Mouse (Mus musculus): Measurements from ENCODE around the gene Mylk.

Gene Mylk

DNA sequence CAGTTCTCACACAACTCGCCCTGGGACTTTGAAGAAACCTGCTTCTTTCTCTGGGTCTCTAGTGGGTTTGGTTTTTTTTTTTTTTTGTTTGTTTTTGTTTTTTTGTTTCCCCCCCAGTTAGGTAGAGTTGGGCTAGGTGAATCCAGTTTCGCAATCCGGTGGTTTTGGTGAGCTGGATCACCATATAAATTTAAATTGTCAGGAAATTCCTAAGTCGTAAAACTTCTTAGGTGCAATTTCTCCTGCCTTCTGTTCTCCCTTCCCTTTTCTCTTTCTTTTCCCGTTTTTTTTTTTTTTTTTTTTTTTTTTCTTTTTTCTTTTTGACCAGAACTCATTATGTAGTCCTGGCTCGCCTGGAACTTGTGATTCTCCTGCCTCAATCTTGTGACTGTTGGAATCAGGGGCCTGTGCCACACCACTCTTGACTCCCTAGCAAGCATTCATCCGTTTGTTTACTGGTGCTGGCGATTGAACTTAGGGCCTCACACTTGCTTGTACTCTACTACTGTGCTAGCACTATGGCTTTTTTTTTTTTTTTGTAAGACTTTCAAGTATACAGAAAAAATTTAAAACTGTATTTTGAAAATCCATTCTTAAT, 278.2 kb downstream of the Mylk start:
- no peak for DNase-seq (ENCODE audit: low spot score)

DNA sequence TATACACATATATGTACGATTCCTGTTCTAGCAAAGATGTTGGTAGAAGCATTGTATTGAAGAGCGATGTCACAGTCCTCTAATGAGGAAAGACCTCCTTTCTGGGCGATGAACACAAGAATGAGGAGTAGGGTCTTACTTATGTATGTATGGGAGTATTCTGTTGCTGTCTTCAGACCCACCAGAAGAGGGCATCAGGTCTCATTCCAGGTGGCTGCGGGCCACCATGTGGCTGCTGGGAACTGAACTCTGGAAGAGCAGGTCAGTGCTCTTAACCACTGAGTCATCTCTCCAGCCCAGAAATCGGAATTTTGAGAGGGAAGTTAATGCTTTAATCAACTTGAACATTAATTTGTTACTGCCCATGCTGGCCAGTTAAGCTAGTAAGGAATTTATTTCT, 279.3 kb downstream of the Mylk start:
- DNase-seq (ENCODE audit: low spot score), result no peak

- DNase-seq (ENCODE audit: low spot score), result no peak
Observed at GRCm38 (mm10) chr16:35025347-35025746, 280.3 kb downstream of the Mylk start.

- no peak for DNase-seq (ENCODE audit: low spot score)
Observed at GRCm38 (mm10) chr16:35033241-35033640, 288.2 kb downstream of the Mylk start.

DNA sequence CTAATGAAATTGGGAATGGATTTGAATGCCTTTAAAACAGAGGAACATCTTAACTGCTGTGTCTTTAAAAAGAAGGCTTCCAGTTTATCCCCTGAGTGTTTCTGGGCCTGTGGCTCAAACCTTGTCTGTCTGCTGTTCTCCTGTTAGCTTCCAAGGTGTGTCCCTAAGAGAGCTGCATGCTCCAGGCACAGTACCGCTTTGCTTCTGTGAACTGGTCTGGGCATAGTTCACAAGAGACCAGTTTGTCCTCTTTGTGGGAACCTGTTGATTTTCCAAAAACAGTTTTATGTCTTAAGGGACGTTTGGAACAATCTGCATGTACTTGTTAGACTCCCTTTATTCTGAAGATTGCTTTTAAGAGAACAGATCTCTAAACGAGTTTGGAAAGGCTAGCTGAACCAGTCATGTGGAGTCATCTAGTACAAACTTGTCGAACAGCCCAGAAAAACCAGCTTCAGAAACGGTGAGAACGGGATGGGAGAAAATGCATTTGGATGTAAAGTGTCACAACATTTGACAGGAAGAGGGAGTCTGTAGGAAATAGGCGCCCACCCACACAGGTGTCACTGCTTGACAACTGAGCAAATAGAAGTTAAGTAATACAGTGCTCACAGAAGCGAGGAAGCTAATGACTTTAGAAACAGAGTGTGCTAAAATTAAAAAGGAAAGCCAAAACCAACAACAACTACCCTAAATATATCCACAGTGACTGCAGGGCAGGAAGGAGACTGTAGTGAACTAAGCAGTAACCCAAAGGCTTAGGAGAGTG, 289.0 kb downstream of the Mylk start:
- DNase-seq (ENCODE audit: low spot score), result no peak

- DNase-seq (ENCODE audit: low spot score), result no peak
Observed at GRCm38 (mm10) chr16:35034971-35035370, 290.0 kb downstream of the Mylk start.

DNA sequence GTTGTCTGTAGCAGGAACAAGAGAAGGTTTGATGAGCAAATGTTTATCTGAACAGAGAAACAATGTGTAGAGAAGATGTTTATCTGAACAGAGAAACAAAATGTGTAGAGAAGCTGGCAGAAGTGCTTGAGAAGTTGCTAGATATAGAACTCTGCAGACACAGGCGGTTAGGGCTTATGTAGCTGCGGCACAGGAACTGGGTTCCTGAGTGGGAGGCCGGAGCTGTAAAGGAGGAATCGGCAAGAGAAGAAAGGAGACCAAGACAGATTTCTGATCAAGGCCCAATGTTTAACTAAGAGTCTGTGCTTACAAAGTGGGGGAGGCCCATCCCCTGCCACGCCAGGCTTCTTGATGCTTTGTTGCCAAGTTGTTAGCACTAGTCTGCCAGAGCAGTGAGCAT, 291.7 kb downstream of the Mylk start:
- no peak for DNase-seq (ENCODE audit: low spot score)

DNA sequence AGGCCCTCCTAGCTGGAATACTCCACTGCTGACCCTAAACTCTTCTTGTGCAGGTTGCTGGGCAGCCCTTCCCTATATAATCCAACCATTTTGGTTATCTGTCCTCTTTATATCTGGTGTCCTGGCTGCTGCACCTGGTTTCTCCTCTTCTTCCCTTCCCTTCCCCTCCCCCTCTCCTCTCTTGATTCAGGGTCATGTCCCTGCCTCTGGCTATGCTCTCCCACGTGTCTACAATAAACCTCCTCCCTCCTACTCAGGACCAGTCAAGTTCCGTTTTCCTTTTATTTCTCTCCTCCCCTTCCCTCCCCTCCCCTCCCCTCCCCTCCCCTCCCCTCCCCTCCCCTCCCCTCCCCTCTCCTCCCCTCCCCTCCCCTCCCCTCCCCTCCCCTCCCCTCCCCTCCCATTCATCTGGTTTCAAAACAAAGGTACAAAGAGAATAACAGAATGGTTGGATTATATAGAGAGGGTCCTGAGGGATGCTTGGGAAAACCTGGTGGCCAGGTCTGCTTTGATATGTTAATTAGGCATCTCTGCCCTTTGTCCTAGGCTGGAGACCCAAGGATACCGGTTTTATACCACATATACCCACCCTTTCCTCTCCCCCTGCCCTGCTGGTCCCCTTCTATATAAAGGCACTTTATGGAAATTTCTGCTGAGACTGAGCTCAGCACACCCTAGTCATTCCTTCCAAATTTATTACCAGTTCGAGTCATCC, 293.5 kb downstream of the Mylk start:
- no peak for DNase-seq (ENCODE audit: low spot score)

GRCm38 (mm10) chr16:35040154-35040553, 295.1 kb downstream of the Mylk start:
- no peak for DNase-seq (ENCODE audit: low spot score)

DNA sequence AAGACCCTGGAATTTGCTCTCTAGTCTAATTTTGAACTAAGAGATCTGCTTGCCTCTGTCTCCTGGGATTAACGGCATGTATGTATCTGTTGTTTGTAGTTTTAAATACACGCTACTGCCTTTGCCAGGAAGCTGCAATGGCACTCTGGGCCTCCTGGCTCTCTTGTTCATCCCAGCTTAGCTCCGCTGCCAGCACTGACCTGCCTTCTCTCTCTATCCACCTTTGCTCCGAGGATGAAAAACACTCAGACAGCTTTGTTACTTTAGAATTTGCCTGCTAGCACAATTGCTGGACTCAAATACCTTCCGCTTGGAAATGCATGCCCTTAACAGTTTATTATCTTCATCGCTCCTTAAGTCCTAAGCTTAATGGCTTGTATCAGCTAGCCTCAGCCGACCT, 296.0 kb downstream of the Mylk start:
- DNase-seq (ENCODE audit: low spot score), result no peak

GRCm38 (mm10) chr16:35046081-35046775, 301.2 kb downstream of the Mylk start:
- no peak for DNase-seq (ENCODE audit: low spot score)

GRCm38 (mm10) chr16:35047272-35047969, 302.4 kb downstream of the Mylk start:
- DNase-seq (ENCODE audit: low spot score), result no peak

- DNase-seq (ENCODE audit: low spot score), result no peak
Observed at GRCm38 (mm10) chr16:35051066-35051465, 306.1 kb downstream of the Mylk start.

Measured in layer of hippocampus, adult 9-10 months (tissue).